Mouse (Mus musculus) urinary bladder, adult 2 months (tissue): Measurements from ENCODE around the gene Nsfl1c. TPM values are rescaled to one million over a fixed set of nuclear protein-coding genes. Genes with fewer than 3 reads are reported as not detected.

Experiments
- DNase-seq: peaks from one replicate; pipeline ENCODE4 v3.0.0; 2022; ENCODE audit warnings: low spot score
- polyA plus RNA-seq: library from polyadenylated mRNA; depleted of rRNA; stranded (reverse); fragments of >200 nt; gene quantifications from 2 replicates; pipeline ENCODE4 v1.2.3, GENCODE M21; 2012; rRNA removed

Gene Nsfl1c
- polyA plus RNA-seq, 1 experiment: 107 TPM

GRCm38 (mm10) chr2:151543063-151543895, 49.3 kb downstream of the Nsfl1c start:
- no peak for DNase-seq

- no peak for DNase-seq
Measured at GRCm38 (mm10) chr2:151544673-151545072, 50.7 kb downstream of the Nsfl1c start.

GRCm38 (mm10) chr2:151546571-151546970, 52.6 kb downstream of the Nsfl1c start:
- no peak for DNase-seq

GRCm38 (mm10) chr2:151549615-151550121, 55.7 kb downstream of the Nsfl1c start:
- no peak for DNase-seq

Other genes starting within 250 kb of the Nsfl1c start
- gene 4921509C19Rik, start 18.0 kb upstream of the Nsfl1c start, polyA plus RNA-seq: not detected in 2 replicates
- 157 and 242 TPM in 2 replicates for gene Fkbp1a, start 48.3 kb downstream of the Nsfl1c start, polyA plus RNA-seq
- 32.0 and 49.0 TPM in 2 replicates for gene Sdcbp2, start 78.4 kb downstream of the Nsfl1c start, polyA plus RNA-seq
- 1.4 and 2.9 TPM in 2 replicates for gene Snph, start 138.4 kb downstream of the Nsfl1c start, polyA plus RNA-seq
- not detected in 2 replicates for gene Rad21l, start 174.4 kb downstream of the Nsfl1c start, polyA plus RNA-seq
- gene Tmem74b, start 207.8 kb downstream of the Nsfl1c start, polyA plus RNA-seq: 0.27 and 0.39 TPM in 2 replicates